Mouse (Mus musculus): ENCODE measurements around the gene Lyrm4. TPM values are rescaled to one million over a fixed set of nuclear protein-coding genes. Genes with fewer than 3 reads are reported as not detected.
"Not testable (repeated sequence)": the region's sequence is repeated elsewhere in the genome, so short reads cannot be mapped to it uniquely, and the experiment has no call there.

The Lyrm4 gene
- total and polyA plus RNA-seq, 2 experiments from 2014 or later: 16.7 to 58.0 TPM

GRCm38 (mm10) chr13:35995696-35996426 is 121.5 kb downstream of the Lyrm4 start:
- WGBS: 33% methylated on average over 2 of the region's 2 CpGs
- no peaks in the 10 kb centered on the region for H3K9me3 ChIP-seq (ENCODE audit: low read length)
- no peak overlapping the region for H3K9ac ChIP-seq
- H3K27me3 ChIP-seq (ENCODE audit: insufficient read depth, low read length): no peaks in the 10 kb centered on the region
- H3K27ac ChIP-seq (ENCODE audit: low read depth, low read length): no peak overlapping the region
- no peak overlapping the region for H3K4me3 ChIP-seq (ENCODE audit: low read depth, low read length)
- DNase-seq (no peak), ATAC-seq (no peak)
- H3K4me2 ChIP-seq (ENCODE audit: low read depth): no peak overlapping the region
- no peaks in the 10 kb centered on the region for H3K36me3 ChIP-seq (ENCODE audit: insufficient read depth)
- no peak for TF ChIP-seq CTCF (IDR thresholded peaks at IDR 0.05; ENCODE audit: low read depth)
- no peaks in the 10 kb centered on the region for H3K4me1 ChIP-seq (ENCODE audit: insufficient read depth)

- no peak overlapping the region for H3K9ac ChIP-seq
- DNase-seq (no peak), ATAC-seq (no peak)
- H3K27me3 ChIP-seq (ENCODE audit: insufficient read depth, low read length): no peaks in the 10 kb centered on the region
- TF ChIP-seq CTCF (IDR thresholded peaks at IDR 0.05; ENCODE audit: low read depth): no peak
- no peaks in the 10 kb centered on the region for H3K9me3 ChIP-seq (ENCODE audit: low read length)
- WGBS: 79% methylated on average over 3 of the region's 3 CpGs
- H3K4me1 ChIP-seq (ENCODE audit: insufficient read depth): no peaks in the 10 kb centered on the region
- H3K36me3 ChIP-seq (ENCODE audit: insufficient read depth): no peaks in the 10 kb centered on the region
- H3K4me3 ChIP-seq (ENCODE audit: low read depth, low read length): no peak overlapping the region
- no peak overlapping the region for H3K27ac ChIP-seq (ENCODE audit: low read depth, low read length)
- no peak overlapping the region for H3K4me2 ChIP-seq (ENCODE audit: low read depth)
Measured at GRCm38 (mm10) chr13:35995231-35995630, 122.1 kb downstream of the Lyrm4 start.

- ATAC-seq: peak; percentile 67
- peak; percentile 69 for DNase-seq
Measured at GRCm38 (mm10) chr13:35994067-35994466, 123.3 kb downstream of the Lyrm4 start.

DNA sequence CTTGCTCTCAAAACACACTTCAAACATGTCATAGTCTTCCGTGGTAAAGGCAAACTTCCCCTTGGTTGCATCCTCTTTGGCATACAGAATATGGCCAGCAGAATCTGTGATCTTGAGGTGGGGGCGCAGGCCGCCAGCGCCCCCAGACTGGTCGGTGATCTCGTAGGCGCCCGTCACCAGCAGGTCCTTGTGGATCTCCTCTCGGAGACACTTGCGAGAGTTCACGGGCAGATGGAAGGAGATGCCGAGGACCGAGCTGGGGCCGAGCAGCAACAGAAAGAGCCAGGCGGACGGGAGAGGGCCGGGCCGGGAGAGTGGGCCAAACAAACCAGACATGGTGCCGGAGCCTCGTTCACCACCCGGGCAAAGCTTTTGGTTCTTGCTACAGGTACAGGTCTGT is 126.1 kb downstream of the Lyrm4 start:
- H3K27ac ChIP-seq (ENCODE audit: low read depth, low read length); H3K4me1 ChIP-seq (ENCODE audit: insufficient read depth); ATAC-seq; H3K36me3 ChIP-seq (ENCODE audit: insufficient read depth); H3K4me3 ChIP-seq (ENCODE audit: low read depth, low read length); H3K9me3 ChIP-seq (ENCODE audit: low read length); DNase-seq; H3K27me3 ChIP-seq (ENCODE audit: insufficient read depth, low read length); H3K4me2 ChIP-seq (ENCODE audit: low read depth); H3K9ac ChIP-seq: not testable (repeated sequence)
- 98% methylated on average over 19 of the region's 21 CpGs for WGBS

More at GRCm38 (mm10) chr13:35994067-35994466, 123.3 kb downstream of the Lyrm4 start:
- no peak for TF ChIP-seq CTCF (IDR thresholded peaks at IDR 0.05; ENCODE audit: low read depth)
- no peak overlapping the region for H3K4me3 ChIP-seq (ENCODE audit: low read depth, low read length)
- no peak overlapping the region for H3K27ac ChIP-seq (ENCODE audit: low read depth, low read length)
- no peak overlapping the region for H3K4me2 ChIP-seq (ENCODE audit: low read depth)
- H3K9me3 ChIP-seq (ENCODE audit: low read length): no peaks in the 10 kb centered on the region
- H3K36me3 ChIP-seq (ENCODE audit: insufficient read depth): no peaks in the 10 kb centered on the region
- WGBS: 43% methylated on average over 8 of the region's 8 CpGs
- no peak overlapping the region for H3K9ac ChIP-seq
- H3K27me3 ChIP-seq (ENCODE audit: insufficient read depth, low read length): no peaks in the 10 kb centered on the region
- no peaks in the 10 kb centered on the region for H3K4me1 ChIP-seq (ENCODE audit: insufficient read depth)

- Histone ChIP-seq H3K9ac (no peak overlapping the region), H3K4me1 (ENCODE audit: insufficient read depth) (no peaks in the 10 kb centered on the region), H3K4me3 (ENCODE audit: low read depth, low read length) (no peak overlapping the region), H3K36me3 (ENCODE audit: insufficient read depth) (no peaks in the 10 kb centered on the region), H3K9me3 (ENCODE audit: low read length) (no peaks in the 10 kb centered on the region), H3K27me3 (ENCODE audit: insufficient read depth, low read length) (no peaks in the 10 kb centered on the region), H3K4me2 (ENCODE audit: low read depth) (no peak overlapping the region), H3K27ac (ENCODE audit: low read depth, low read length) (no peak overlapping the region)
- ATAC-seq (0 out of 2 replicates have a peak, but pooled peaks have one; percentile 26), DNase-seq (no peak)
- WGBS: 14% methylated on average over 3 of the region's 3 CpGs
- no peak for TF ChIP-seq CTCF (IDR thresholded peaks at IDR 0.05; ENCODE audit: low read depth)
Measured at GRCm38 (mm10) chr13:35989329-35989728, 128.0 kb downstream of the Lyrm4 start.

DNA sequence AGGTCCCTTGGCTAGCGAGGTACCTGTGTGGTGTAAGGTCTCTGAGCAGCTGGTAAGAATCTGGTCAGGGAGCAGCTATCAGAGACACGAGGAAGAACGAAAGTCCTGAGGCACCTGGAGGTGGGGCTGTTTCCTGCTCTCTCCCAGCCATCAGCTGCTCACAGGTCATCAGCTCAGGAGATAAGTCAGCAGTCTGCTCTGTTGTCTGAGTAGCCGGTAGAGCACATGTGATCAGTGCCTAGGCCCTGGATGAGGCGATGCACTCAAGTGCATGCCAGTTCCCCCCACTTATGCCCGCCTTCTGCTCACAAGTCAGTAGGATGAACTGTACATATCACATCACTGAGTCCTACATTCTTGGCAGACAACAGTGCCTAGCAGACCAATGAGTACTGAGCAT is 134.3 kb downstream of the Lyrm4 start:
- ATAC-seq: no peak
- no peaks in the 10 kb centered on the region for H3K27me3 ChIP-seq (ENCODE audit: insufficient read depth, low read length)
- no peak overlapping the region for H3K4me2 ChIP-seq (ENCODE audit: low read depth)
- H3K27ac ChIP-seq (ENCODE audit: low read depth, low read length): no peak overlapping the region
- H3K9me3 ChIP-seq (ENCODE audit: low read length): no peaks in the 10 kb centered on the region
- no peak overlapping the region for H3K4me3 ChIP-seq (ENCODE audit: low read depth, low read length)
- DNase-seq: no peak
- H3K9ac ChIP-seq: no peak overlapping the region
- no peak for TF ChIP-seq CTCF (IDR thresholded peaks at IDR 0.05; ENCODE audit: low read depth)
- no peaks in the 10 kb centered on the region for H3K4me1 ChIP-seq (ENCODE audit: insufficient read depth)
- H3K36me3 ChIP-seq (ENCODE audit: insufficient read depth): peaks cover 2% of the 10 kb centered on the region; the same call in 1 of the 2 replicates
- whole genome bisulfite sequencing: 91% methylated on average over 6 of the region's 6 CpGs

DNA sequence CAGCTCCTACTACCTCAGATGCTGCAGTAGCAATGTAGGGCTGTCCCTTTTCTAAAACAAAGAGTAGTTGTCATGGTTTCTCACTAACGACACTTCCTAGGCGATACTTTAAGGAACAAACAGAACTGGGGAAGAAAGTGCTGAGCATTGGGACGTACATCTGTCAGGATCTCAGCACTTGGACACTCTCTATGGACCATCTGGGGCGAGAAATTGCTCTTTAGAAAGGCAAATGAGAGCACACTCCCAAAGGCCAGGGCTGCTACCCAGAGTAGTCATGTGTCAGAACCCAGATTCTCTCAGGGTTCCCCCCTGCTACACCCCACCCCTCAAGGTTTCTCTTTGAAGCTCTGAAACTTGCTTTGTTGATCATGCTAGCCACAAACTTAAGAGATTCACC is 136.9 kb downstream of the Lyrm4 start:
- Histone ChIP-seq H3K27me3 (ENCODE audit: insufficient read depth, low read length) (no peaks in the 10 kb centered on the region), H3K4me1 (ENCODE audit: insufficient read depth) (no peaks in the 10 kb centered on the region), H3K9me3 (ENCODE audit: low read length) (no peaks in the 10 kb centered on the region), H3K4me3 (ENCODE audit: low read depth, low read length) (no peak overlapping the region), H3K4me2 (ENCODE audit: low read depth) (no peak overlapping the region), H3K27ac (ENCODE audit: low read depth, low read length) (no peak overlapping the region), H3K9ac (no peak overlapping the region), H3K36me3 (ENCODE audit: insufficient read depth) (peaks cover 4% of the 10 kb centered on the region; the same call in 1 of the 2 replicates)
- no peak for TF ChIP-seq CTCF (IDR thresholded peaks at IDR 0.05; ENCODE audit: low read depth)
- peak; percentile 20 for DNase-seq
- ATAC-seq: peak; percentile 74
- 17% methylated on average over 4 of the region's 4 CpGs for WGBS
